Mouse (Mus musculus) thymus, adult 2 months (tissue): Measurements from ENCODE around the gene St6galnac3.

Source experiments
- CTCF ChIP-seq: fragments of 200-500 bp; IDR thresholded peaks from 2 replicates; pipeline ENCODE4 v1.5.1; 2012; ENCODE audit warnings: mild to moderate bottlenecking, control low read depth, low read length, moderate library complexity, borderline replicate concordance; ENCODE audit not compliant: control insufficient read depth, poor library complexity, insufficient read depth; ENCODE audit errors: extremely low read depth
- POLR2A ChIP-seq: fragments of 200-500 bp; IDR thresholded peaks from 2 replicates; pipeline ENCODE4 v1.6.1; 2012; ENCODE audit warnings: mild to moderate bottlenecking, low read length, control low read depth, moderate library complexity; ENCODE audit not compliant: control insufficient read depth, poor library complexity, insufficient read depth; ENCODE audit errors: extremely low read depth

- TF ChIP-seq CTCF, result no peak
- TF ChIP-seq POLR2A, result no peak
Observed at GRCm38 (mm10) chr3:153510048-153510630, 214.8 kb downstream of the St6galnac3 start.
